Mouse (Mus musculus): ENCODE data around the gene Hoxc5. TPM values are rescaled to one million over a fixed set of nuclear protein-coding genes. Genes with fewer than 3 reads are reported as not detected.

The Hoxc5 gene
- polyA plus RNA-seq, 1 experiment, result 7.6 TPM

- H3K27ac ChIP-seq (ENCODE audit: insufficient read depth, low read length), result no peak overlapping the region
These were observed 40.1 kb upstream of the Hoxc5 start for GRCm38 (mm10) chr15:102927032-102927645.

GRCm38 (mm10) chr15:102931706-102932358 lies 35.4 kb upstream of the Hoxc5 start:
- Histone ChIP-seq H3K27ac (ENCODE audit: insufficient read depth, low read length) (no peak overlapping the region), H3K4me1 (ENCODE audit: control insufficient read depth, insufficient read depth, low read length) (no peaks in the 10 kb centered on the region), H3K4me3 (ENCODE audit: insufficient read depth, low read length) (no peak overlapping the region)
- TF ChIP-seq CTCF (IDR thresholded peaks at IDR 0.05; ENCODE audit: borderline replicate concordance, insufficient read depth, low read length) (no peak), POLR2A (IDR thresholded peaks at IDR 0.05; ENCODE audit: low read depth, low read length) (no peak)

More at GRCm38 (mm10) chr15:102927032-102927645, 40.1 kb upstream of the Hoxc5 start:
- TF ChIP-seq CTCF (IDR thresholded peaks at IDR 0.05; ENCODE audit: borderline replicate concordance, insufficient read depth, low read length) (no peak), POLR2A (IDR thresholded peaks at IDR 0.05; ENCODE audit: low read depth, low read length) (no peak)
- Histone ChIP-seq H3K4me3 (ENCODE audit: insufficient read depth, low read length) (no peak overlapping the region), H3K4me1 (ENCODE audit: control insufficient read depth, insufficient read depth, low read length) (no peaks in the 10 kb centered on the region)

- TF ChIP-seq POLR2A (IDR thresholded peaks at IDR 0.05; ENCODE audit: low read depth, low read length), result no peak
- TF ChIP-seq CTCF (IDR thresholded peaks at IDR 0.05; ENCODE audit: borderline replicate concordance, insufficient read depth, low read length), result no peak
- H3K4me3 ChIP-seq (ENCODE audit: insufficient read depth, low read length), result no peak overlapping the region
These were observed 32.8 kb upstream of the Hoxc5 start for GRCm38 (mm10) chr15:102934438-102934837.

GRCm38 (mm10) chr15:102934897-102935296 lies 32.3 kb upstream of the Hoxc5 start:
- Histone ChIP-seq H3K27ac (ENCODE audit: insufficient read depth, low read length) (no peak overlapping the region), H3K4me3 (ENCODE audit: insufficient read depth, low read length) (0 out of 2 replicates have a peak overlapping the region, but pooled peaks have one; percentile 2), H3K4me1 (ENCODE audit: control insufficient read depth, insufficient read depth, low read length) (no peaks in the 10 kb centered on the region)
- TF ChIP-seq POLR2A (IDR thresholded peaks at IDR 0.05; ENCODE audit: low read depth, low read length), result no peak
- TF ChIP-seq CTCF (IDR thresholded peaks at IDR 0.05; ENCODE audit: borderline replicate concordance, insufficient read depth, low read length), result no peak

More at GRCm38 (mm10) chr15:102934438-102934837, 32.8 kb upstream of the Hoxc5 start:
- Histone ChIP-seq H3K4me1 (ENCODE audit: control insufficient read depth, insufficient read depth, low read length) (no peaks in the 10 kb centered on the region), H3K27ac (ENCODE audit: insufficient read depth, low read length) (no peak overlapping the region)

GRCm38 (mm10) chr15:102936279-102936972 lies 30.8 kb upstream of the Hoxc5 start, which contains the start of gene Hoxc12:
Gene Hoxc12 (plus strand): TSS chr15:102936757.
- TF ChIP-seq POLR2A (IDR thresholded peaks at IDR 0.05; ENCODE audit: low read depth, low read length), result no peak
- no peak for TF ChIP-seq CTCF (IDR thresholded peaks at IDR 0.05; ENCODE audit: borderline replicate concordance, insufficient read depth, low read length)
- Histone ChIP-seq H3K27ac (ENCODE audit: insufficient read depth, low read length) (no peak within 1 kb of the TSS), H3K4me3 (ENCODE audit: insufficient read depth, low read length) (no peak within 1 kb of the TSS), H3K4me1 (ENCODE audit: control insufficient read depth, insufficient read depth, low read length) (no peaks in the 10 kb centered on the region)

- TF ChIP-seq CTCF (IDR thresholded peaks at IDR 0.05; ENCODE audit: borderline replicate concordance, insufficient read depth, low read length), result no peak
- TF ChIP-seq POLR2A (IDR thresholded peaks at IDR 0.05; ENCODE audit: low read depth, low read length), result no peak
- Histone ChIP-seq H3K4me1 (ENCODE audit: control insufficient read depth, insufficient read depth, low read length) (no peaks in the 10 kb centered on the region), H3K27ac (ENCODE audit: insufficient read depth, low read length) (no peak overlapping the region), H3K4me3 (ENCODE audit: insufficient read depth, low read length) (no peak overlapping the region)
These were observed 30.1 kb upstream of the Hoxc5 start for GRCm38 (mm10) chr15:102937036-102937666.

- H3K27ac ChIP-seq (ENCODE audit: insufficient read depth, low read length), result no peak overlapping the region
- TF ChIP-seq POLR2A (IDR thresholded peaks at IDR 0.05; ENCODE audit: low read depth, low read length) (no peak), CTCF (IDR thresholded peaks at IDR 0.05; ENCODE audit: borderline replicate concordance, insufficient read depth, low read length) (no peak)
- no peak overlapping the region for H3K4me3 ChIP-seq (ENCODE audit: insufficient read depth, low read length)
- no peaks in the 10 kb centered on the region for H3K4me1 ChIP-seq (ENCODE audit: control insufficient read depth, insufficient read depth, low read length)
These were observed 27.7 kb upstream of the Hoxc5 start for GRCm38 (mm10) chr15:102939256-102940155.

- Histone ChIP-seq H3K27ac (ENCODE audit: insufficient read depth, low read length) (no peak overlapping the region), H3K4me1 (ENCODE audit: control insufficient read depth, insufficient read depth, low read length) (no peaks in the 10 kb centered on the region), H3K4me3 (ENCODE audit: insufficient read depth, low read length) (peak overlapping the region; percentile 19)
- TF ChIP-seq CTCF (IDR thresholded peaks at IDR 0.05; ENCODE audit: borderline replicate concordance, insufficient read depth, low read length) (no peak), POLR2A (IDR thresholded peaks at IDR 0.05; ENCODE audit: low read depth, low read length) (no peak)
These were observed 24.3 kb upstream of the Hoxc5 start for GRCm38 (mm10) chr15:102942739-102943467.
